Mouse (Mus musculus): ENCODE data around the gene Slc46a2. TPM values are rescaled to one million over a fixed set of nuclear protein-coding genes. Genes with fewer than 3 reads are reported as not detected.
A peak's percentile ranks its signal among the peaks of the same experiment; 100 is the strongest.

Slc46a2 gene
- polyA plus RNA-seq, 2 experiments from 2014 or later: 0.22 to 0.34 TPM

DNA sequence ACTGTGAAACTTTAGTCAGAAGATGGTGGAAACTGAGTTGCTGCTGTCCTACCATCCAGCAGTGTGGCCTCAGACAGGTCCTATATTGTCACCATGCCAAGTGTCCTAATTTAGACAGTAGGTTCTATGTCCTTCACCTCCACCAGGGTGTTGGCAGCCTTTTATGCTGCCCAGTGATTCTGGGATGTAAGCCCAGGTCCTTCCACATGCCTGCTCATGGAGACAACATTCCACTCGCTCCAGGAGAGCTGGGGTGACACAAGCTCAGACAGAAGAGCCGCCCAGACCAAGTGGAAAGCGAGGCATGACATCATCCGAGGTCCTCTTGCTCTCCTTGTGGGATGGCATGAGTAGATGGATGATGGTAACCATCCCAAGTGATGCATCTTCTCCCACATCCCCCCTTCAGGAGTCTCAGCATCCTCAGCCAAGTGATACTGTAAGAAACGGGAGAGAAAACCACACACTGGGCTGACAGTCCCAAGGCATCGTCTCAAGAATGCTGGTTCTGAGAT, 24.7 kb downstream of the Slc46a2 start:
- no peak for ATAC-seq

GRCm38 (mm10) chr4:59888014-59888413, 26.8 kb downstream of the Slc46a2 start:
- no peak for ATAC-seq

DNA sequence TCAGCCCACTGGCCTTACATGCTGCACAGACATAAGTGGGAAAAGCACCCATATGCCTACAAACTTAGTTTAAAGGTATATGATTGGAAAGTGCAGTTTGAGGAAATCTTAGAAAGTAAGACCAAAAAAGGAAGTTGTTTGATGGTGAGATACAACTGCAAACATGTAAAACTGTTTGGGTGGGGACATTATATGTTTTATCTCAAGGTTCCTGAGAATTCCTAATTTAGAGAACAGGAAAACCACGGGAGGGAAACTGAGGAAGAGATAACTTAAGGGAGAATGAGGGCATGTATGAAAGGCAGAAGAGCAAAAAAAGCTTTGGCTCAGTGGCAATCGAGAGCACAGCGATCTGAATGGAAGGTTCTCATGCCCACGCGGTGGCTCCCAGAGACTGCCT, 27.8 kb downstream of the Slc46a2 start:
- no peak for ATAC-seq

DNA sequence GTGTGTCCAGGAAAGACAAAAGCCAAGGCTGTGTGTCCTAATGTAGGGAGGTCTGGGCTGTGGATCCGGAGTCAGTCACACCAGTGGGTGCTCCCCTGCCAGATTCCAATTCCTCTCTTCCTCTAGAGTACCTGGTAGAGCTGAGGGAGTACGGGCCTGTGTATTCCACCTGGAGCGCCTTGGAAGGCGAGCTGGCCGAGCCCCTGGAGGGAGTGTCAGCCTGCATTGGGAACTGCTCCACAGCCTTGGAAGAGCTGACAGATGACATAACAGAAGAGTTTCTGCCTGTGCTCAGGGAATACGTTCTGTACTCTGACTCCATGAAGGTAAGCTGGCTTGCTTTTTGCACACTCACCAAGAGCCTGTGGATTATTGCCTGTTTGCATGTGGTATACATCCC, 28.6 kb downstream of the Slc46a2 start:
- no peak for ATAC-seq

DNA sequence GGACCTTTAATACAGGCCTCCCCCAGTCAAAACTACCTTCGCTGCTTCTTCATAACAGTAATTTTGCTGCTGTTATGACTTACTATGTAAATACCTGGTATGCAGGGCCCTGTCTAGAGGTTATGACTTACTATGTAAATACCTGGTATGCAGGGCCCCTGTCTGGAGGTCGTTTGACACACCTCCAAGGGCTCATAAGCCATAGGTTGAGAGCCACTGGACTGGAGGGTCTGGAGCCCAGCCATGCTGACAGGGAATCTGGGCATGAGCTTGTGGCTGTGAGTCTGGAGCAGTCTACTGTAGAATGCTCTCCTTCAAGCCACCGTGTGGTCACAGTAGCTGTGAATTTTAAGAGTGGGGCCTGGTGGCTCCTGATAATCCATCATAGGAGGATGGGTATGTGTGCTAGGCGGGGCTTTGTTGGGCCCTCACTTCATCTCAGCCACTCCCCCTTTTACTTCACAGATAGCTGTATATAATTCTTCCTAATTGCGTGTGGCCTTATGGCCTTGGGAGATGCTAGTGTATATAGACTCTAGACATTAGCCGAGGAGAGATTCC, 30.6 kb downstream of the Slc46a2 start:
- no peak for ATAC-seq

- no peak for ATAC-seq
These were observed 33.6 kb downstream of the Slc46a2 start for GRCm38 (mm10) chr4:59881210-59881609.

GRCm38 (mm10) chr4:59880725-59881124, 34.1 kb downstream of the Slc46a2 start:
- ATAC-seq: no peak

- no peak for ATAC-seq
These were observed 35.4 kb downstream of the Slc46a2 start for GRCm38 (mm10) chr4:59879444-59879843.

DNA sequence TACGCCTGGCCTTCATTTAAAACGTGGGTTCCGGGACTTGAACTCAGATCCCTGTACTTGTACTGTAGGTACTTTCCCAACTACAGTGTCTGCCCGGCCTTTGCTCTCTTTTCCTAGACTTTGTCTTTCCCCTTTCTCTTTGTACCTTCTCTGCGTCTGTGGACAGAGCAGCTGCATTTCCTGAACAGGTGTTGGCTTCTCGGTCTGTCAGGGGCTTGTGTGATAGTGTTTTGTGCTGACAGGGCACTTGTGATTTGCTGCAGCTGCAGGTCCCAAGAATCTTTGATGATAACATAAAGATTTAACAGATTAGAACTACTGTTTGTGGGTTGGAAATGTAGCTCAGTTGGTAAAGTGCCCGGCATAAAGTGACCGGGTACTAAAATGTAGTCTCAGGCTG, 36.3 kb downstream of the Slc46a2 start:
- no peak for ATAC-seq

DNA sequence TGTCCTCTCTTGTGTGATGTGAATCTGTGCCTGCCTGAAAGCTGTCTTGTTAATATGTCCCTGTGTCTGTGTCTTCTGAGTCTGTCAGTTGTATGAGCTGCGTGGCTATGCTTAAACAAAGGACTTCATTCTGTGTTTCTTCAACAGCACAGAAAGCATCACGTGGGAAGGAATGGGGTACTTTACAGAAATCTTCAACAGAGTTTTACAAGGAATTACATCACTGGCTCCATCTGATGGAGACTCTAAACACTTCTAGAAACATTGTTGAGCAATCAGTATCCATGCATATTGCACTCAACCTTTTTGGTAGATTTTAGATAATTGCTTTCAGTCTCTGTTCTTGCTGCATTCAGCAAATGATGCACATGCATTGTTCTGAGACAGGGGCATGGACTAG, 37.8 kb downstream of the Slc46a2 start:
- no peak for ATAC-seq

DNA sequence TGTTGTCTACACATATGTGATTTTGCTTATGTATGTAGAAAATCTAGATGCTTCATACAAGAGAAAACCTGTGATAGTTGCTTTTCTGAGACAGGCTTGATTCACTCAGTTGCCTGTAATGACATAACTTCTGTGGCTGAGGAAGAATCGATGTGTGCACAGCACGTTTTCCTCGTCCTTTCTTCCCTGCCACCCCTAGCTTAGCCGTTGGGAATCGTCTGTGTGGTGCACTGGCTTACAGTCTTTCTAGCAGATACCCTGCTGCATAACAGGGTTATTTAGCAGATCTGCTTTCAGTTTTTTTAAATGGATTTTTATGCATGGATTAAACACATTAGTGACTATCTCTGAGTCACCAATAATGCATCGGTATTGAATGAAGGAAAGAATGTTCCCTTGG, 38.3 kb downstream of the Slc46a2 start:
- no peak for ATAC-seq

GRCm38 (mm10) chr4:59873830-59874229, 41.0 kb downstream of the Slc46a2 start:
- no peak for ATAC-seq

DNA sequence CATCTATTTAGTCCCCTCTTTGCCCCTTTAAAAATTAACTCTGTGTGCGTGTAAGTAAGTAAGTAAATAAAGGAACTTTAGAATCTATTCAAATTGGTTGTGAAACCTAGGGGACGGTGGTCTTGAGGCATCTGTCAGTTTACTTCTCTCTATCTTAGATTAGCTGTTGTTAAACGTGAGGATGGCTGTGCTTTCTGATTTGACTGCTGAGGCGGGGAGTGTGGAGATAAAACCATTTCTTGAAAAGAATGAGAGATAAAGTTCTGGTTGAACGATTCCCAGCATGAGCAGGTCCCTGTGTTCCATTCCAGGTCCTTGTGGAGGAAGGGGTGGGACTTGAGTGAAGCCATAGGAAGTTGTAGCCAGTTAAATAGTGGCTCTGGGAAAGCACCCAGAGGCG, 41.6 kb downstream of the Slc46a2 start:
- no peak for ATAC-seq

GRCm38 (mm10) chr4:59870859-59871591, 43.8 kb downstream of the Slc46a2 start:
- ATAC-seq: peak; percentile 77

- no peak for ATAC-seq
These were observed 44.4 kb downstream of the Slc46a2 start for GRCm38 (mm10) chr4:59870433-59870832.

- ATAC-seq: no peak
These were observed 45.3 kb downstream of the Slc46a2 start for GRCm38 (mm10) chr4:59869488-59870057.

DNA sequence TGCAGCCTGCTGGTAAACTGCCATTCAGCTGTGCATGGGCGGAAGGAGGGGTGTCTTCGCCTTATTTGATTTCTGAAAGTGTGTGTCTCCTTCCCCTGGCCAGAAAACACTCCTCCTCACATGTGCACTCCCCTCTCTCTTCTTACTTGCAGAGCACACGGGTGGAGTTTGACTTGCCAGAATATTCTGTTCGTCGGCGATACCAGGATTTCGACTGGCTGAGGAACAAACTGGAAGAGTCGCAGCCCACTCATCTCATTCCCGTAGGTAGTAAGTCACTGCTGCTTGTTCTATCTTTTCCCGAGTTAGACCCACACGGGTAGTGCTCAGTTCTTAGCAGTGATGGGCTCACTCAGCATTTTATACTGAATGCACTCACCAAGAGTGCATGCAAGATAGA, 46.8 kb downstream of the Slc46a2 start:
- ATAC-seq: no peak

- no peak for ATAC-seq
These were observed 51.0 kb downstream of the Slc46a2 start for GRCm38 (mm10) chr4:59863869-59864268.

DNA sequence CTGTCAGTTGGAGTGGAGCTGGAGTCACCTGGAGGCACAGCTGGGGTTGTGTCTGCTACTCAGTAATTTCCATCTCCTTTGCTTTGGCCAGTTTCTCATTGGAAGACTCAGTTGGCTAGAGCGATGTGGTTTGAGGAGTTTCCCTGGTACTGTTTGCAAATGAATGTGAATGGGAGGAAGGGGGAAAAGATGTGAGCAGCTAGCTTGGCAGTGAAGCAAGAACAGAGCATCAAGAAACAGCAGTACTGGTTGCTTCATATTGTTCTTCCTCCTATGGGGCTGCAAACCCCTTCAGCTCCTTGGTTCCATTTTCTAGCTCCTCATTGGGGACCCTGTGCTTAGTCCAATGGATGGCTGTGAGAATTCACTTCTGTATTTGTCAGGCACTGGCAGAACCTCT, 52.5 kb downstream of the Slc46a2 start:
- no peak for ATAC-seq

GRCm38 (mm10) chr4:59861871-59862270, 53.0 kb downstream of the Slc46a2 start:
- no peak for ATAC-seq

- ATAC-seq: no peak
These were observed 54.4 kb downstream of the Slc46a2 start for GRCm38 (mm10) chr4:59860431-59860830.

- ATAC-seq: no peak
These were observed 55.0 kb downstream of the Slc46a2 start for GRCm38 (mm10) chr4:59859693-59860425.

Measured in activated CD4-positive, CD25-positive, alpha-beta regulatory T cell, adult 4 months (primary cell).